Mouse (Mus musculus) liver, embryonic 16.5 days (tissue): ENCODE measurements around the gene Kcnk15. TPM values are rescaled to one million over a fixed set of nuclear protein-coding genes. Genes with fewer than 3 reads are reported as not detected.

ENCODE experiments used
- ATAC-seq: fragments of 200-750 bp; cut with Nextera tagmentation; 2 replicates; pipeline ENCODE4 v1.8.0; 2017; ENCODE audit warnings: low read depth, mild to moderate bottlenecking, moderate number of reproducible peaks, moderate library complexity
- H3K27ac ChIP-seq: fragments of 300-500 bp; sonication (generic); 2 replicates; pipeline ENCODE4 v1.5.1; 2014; ENCODE audit warnings: mild to moderate bottlenecking, low read length
- H3K27me3 ChIP-seq: fragments of 300-500 bp; sonication (generic); 2 replicates; pipeline ENCODE4 v1.6.1; 2014; ENCODE audit warnings: low read depth, low read length, mixed read lengths; ENCODE audit not compliant: control insufficient read depth, insufficient read depth
- H3K36me3 ChIP-seq: fragments of 300-500 bp; sonication (generic); 2 replicates; pipeline ENCODE4 v1.6.1; 2014; ENCODE audit warnings: mild to moderate bottlenecking; ENCODE audit not compliant: control insufficient read depth, insufficient read depth
- H3K4me1 ChIP-seq: fragments of 300-500 bp; sonication (generic); 2 replicates; pipeline ENCODE4 v1.6.1; 2014; ENCODE audit warnings: low read depth, low read length, mixed read lengths; ENCODE audit not compliant: control insufficient read depth
- H3K4me2 ChIP-seq: fragments of 300-500 bp; sonication (generic); 2 replicates; pipeline ENCODE4 v1.6.1; 2014; ENCODE audit warnings: low read depth, low read length, mixed read lengths
- H3K4me3 ChIP-seq: fragments of 300-500 bp; sonication (generic); 2 replicates; pipeline ENCODE4 v1.5.1; 2014; ENCODE audit warnings: low read depth, mild to moderate bottlenecking, low read length
- H3K9ac ChIP-seq: fragments of 300-500 bp; sonication (generic); 2 replicates; pipeline ENCODE4 v1.6.1; 2014; ENCODE audit warnings: low read depth, low read length
- H3K9me3 ChIP-seq: fragments of 300-500 bp; sonication (generic); replicated peaks from 2 replicates; pipeline ENCODE4 v1.6.1; 2016; ENCODE audit warnings: low read length; ENCODE audit not compliant: control insufficient read depth
- WGBS: fragments of 180-500 bp; shearing (Covaris S2); extraction: QIAGEN DNeasy Blood & Tissue Kit; methylation state at CpG from one replicate; pipeline ENCODE4 v1.1.7; 2014; ENCODE audit not compliant: insufficient replicate concordance; 5-methylcytosine and 5-hydroxymethylcytosine counted together
- polyA plus RNA-seq: library from polyadenylated mRNA; unstranded; fragments of >200 nt; fragmentation: Nextera tagmentation; extraction: Ambion mirVana; gene quantifications from 2 replicates; pipeline ENCODE4 v1.2.1, GENCODE M21; 2015

The Kcnk15 gene
- not detected in 2 replicates for polyA plus RNA-seq

DNA sequence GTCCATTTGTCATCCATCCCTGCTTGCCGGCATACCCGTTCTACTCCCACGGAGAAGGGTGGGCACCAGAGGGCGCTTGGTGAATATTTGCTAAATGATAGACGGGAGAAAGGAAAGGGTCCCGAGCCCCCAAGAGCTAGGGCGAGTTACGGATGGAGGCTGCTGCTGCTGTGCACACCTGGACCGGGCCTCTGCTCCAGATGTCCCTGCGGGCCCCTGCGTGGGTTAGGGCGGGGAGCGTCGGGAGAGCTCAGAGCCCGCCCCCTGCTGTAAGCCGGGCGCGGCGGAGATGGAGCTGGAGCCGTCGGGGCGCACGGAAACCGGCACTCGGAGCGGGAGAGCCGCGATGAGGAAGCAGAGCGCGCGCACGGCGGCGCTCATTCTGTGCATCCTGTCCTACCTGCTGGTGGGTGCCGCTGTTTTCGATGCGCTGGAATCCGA lies at the start of gene Kcnk15:
Gene Kcnk15 (plus strand): TSS at position 191 of the 441 bp plus-strand sequence.
- Histone ChIP-seq H3K4me1 (no peaks in the 10 kb centered on the region), H3K36me3 (no peaks in the 10 kb centered on the region), H3K4me3 (no peak within 1 kb of the TSS), H3K9me3 (no peaks in the 10 kb centered on the region), H3K27ac (no peak within 1 kb of the TSS), H3K4me2 (no peak within 1 kb of the TSS), H3K9ac (no peak within 1 kb of the TSS), H3K27me3 (peaks cover 50% of the 10 kb centered on the region)
- 1% methylated on average over 38 of the region's 38 CpGs for WGBS
- no peak for ATAC-seq

DNA sequence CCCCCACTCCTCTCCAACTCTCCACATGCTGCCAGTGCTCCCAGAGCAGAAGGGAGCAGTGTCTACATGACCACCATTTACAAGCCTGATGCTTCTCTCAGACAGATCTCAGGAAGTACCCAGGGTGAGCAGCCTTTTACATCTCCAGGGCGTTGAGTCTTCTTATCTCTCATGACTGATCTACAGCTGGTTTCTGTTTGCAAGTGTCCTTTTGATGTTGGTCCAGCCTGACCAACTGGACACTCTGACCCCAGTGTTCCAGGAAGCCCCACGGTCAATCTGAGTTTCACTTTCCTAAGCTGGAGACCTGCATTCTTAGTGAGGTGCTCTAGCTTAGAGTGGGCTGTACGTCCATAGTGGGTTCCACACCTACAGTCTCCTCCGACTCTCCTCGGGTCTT lies 49.6 kb upstream of the Kcnk15 start:
- no peak overlapping the region for H3K4me2 ChIP-seq
- H3K27me3 ChIP-seq = no peaks in the 10 kb centered on the region
- no peak overlapping the region for H3K4me3 ChIP-seq
- H3K4me1 ChIP-seq = no peaks in the 10 kb centered on the region
- WGBS = 35% methylated on average over 5 of the region's 5 CpGs
- H3K36me3 ChIP-seq = no peaks in the 10 kb centered on the region
- no peak overlapping the region for H3K9ac ChIP-seq
- no peak for ATAC-seq
- H3K9me3 ChIP-seq = no peaks in the 10 kb centered on the region
- H3K27ac ChIP-seq = no peak overlapping the region

DNA sequence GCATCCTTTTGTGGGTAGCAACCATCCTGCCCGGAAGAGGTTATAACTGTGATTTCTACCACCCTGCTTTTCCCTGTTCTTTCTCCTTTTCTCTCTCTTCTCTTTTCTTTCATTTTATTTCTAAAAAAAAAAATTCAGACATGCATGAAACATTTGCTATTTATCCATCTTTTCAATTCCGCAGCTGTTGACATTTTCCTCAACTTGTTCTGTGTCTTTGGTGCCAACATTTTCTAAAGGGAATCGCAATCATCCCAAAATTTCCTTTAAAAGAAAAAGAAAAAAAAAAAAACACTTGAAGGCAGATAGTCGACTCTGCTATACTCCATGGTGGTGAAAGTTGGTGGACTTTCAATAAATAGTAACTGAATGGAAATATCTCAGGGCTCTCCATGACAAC lies 44.3 kb upstream of the Kcnk15 start:
- Histone ChIP-seq H3K4me1 (no peaks in the 10 kb centered on the region), H3K4me2 (no peak overlapping the region), H3K9me3 (no peaks in the 10 kb centered on the region), H3K27ac (no peak overlapping the region), H3K9ac (no peak overlapping the region), H3K27me3 (no peaks in the 10 kb centered on the region), H3K36me3 (no peaks in the 10 kb centered on the region), H3K4me3 (no peak overlapping the region)
- 66% methylated on average over 4 of the region's 4 CpGs for WGBS
- ATAC-seq = no peak

DNA sequence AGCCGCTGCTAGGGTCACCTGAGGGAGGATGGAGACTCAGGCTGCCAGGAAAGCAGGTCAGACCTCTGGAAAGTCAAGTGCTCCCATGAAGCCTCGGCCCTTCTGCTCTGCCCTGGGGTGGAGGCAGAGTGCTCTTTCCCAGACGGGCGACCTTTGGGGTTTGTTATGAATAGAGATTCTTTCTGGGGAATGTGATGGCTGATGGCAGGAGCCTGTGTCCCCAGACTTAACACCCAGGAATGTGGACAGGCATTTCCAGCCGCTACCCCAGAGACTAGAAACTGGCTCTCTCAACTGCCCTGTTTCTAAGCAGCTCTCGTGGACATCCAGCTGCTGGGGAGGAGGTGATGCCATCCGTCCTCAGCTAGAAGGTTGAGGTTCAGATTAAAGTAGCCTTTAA lies 43.7 kb upstream of the Kcnk15 start:
- 47% methylated on average over 7 of the region's 7 CpGs for WGBS
- no peaks in the 10 kb centered on the region for H3K36me3 ChIP-seq
- no peak overlapping the region for H3K4me3 ChIP-seq
- H3K4me2 ChIP-seq = no peak overlapping the region
- no peaks in the 10 kb centered on the region for H3K9me3 ChIP-seq
- ATAC-seq = no peak
- no peak overlapping the region for H3K9ac ChIP-seq
- H3K27me3 ChIP-seq = no peaks in the 10 kb centered on the region
- H3K4me1 ChIP-seq = no peaks in the 10 kb centered on the region
- no peak overlapping the region for H3K27ac ChIP-seq

DNA sequence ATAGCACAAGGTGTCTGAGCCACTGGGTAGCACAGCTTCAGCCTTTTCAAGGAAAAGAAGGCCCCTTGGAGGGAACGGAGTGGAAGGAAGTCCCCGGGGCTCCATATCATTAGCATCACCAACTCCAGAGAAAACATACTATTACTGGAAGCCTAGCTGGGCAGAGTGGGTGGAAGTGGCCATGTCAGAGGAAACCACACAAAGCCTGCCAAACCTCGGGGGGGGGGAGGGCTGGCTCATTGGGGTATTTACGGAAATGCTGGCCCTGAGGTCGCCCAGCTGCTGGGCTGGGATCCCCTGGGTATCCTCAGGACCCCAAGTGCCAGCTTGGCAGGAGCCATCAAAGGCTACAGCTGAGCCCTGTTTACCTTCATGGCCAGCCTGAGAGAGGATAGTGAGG lies 40.4 kb upstream of the Kcnk15 start:
- Histone ChIP-seq H3K27ac (no peak overlapping the region), H3K4me3 (no peak overlapping the region), H3K9ac (no peak overlapping the region), H3K27me3 (no peaks in the 10 kb centered on the region), H3K9me3 (no peaks in the 10 kb centered on the region), H3K4me2 (no peak overlapping the region), H3K4me1 (no peaks in the 10 kb centered on the region), H3K36me3 (no peaks in the 10 kb centered on the region)
- 13% methylated on average over 5 of the region's 5 CpGs for WGBS
- ATAC-seq = no peak

DNA sequence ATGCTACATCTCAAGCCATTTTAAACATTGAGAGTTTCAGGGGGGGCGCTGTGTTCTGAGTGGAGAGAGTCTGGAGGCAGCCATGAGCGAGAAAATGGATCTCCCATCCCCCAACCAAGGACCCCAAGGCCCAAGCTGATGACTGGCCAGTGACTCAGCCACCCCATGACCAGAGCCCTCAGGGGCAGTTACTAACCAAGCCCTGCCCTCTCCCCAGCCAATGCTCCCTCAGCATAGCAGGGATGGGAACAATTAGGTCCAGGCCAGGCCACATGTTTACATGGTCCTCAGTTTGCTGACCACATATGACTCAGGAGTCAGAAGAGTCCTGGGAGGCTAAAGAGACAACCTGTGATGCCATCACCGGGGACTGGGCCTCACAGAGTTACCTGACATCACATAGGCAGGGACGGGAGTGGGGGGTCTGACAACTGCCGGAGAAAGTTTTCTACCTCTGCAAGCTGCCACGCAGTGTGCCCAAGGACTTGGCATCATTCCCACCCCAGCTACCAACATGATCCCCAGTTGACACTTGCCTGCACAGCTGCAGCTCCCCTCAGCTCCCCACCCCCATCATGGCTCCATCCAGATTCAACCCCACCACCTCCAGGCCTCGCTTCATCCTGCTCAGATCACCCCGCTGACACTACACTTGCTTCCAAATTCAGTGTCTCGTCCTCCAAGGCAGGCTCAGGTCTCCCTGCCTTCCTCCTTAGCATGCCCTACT lies 38.5 kb upstream of the Kcnk15 start:
- WGBS = 62% methylated on average over 9 of the region's 9 CpGs
- no peak for ATAC-seq
- no peaks in the 10 kb centered on the region for H3K4me1 ChIP-seq
- no peak overlapping the region for H3K4me2 ChIP-seq
- no peak overlapping the region for H3K27ac ChIP-seq
- no peaks in the 10 kb centered on the region for H3K9me3 ChIP-seq
- H3K9ac ChIP-seq = no peak overlapping the region
- H3K36me3 ChIP-seq = no peaks in the 10 kb centered on the region
- no peak overlapping the region for H3K4me3 ChIP-seq
- H3K27me3 ChIP-seq = no peaks in the 10 kb centered on the region

DNA sequence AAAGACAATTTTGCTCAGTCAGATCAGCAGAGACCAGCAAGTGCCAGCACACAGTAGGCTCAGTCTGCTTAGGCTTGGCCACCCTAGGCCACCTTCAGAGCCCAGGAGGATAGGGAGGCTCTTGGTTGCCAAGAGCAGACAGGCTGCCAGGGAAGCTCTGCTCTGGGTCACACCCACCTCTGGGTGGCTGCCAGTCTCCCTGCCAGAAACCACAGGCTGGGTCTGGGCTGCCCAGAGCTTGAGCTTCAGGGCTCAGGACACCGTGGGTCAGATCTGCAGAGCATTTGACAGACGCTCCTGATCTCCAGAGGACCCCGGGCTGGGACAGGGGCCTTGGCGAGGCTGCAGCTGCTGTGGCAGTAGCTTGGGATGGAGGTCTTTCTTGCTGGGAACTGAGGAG lies 32.8 kb upstream of the Kcnk15 start, which contains the start of gene Ccn5:
Gene Ccn5 (plus strand): TSS at position 255 of the 400 bp plus-strand sequence.
- no peak for ATAC-seq
- no peak within 1 kb of the TSS for H3K4me2 ChIP-seq

DNA sequence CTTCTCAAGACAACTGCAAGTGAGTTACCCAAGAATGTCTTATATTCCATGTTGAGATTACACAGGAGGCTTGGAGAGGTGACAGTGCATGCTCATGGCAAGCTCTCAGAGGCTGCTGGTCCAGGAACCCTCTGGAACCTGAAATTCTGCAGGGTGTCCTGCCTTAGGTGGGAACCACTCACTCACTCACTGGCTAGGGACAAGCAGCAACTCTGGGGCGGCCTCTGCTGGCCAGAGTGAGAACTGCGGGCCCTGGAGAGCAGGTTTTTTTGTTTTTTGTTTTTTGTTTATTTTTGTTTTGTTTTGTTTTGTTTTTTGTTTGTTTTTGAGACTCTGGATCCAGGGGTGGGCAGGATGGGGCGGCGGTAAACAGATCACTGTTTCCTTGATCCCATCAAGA lies 30.2 kb upstream of the Kcnk15 start:
- Histone ChIP-seq H3K9me3 (no peaks in the 10 kb centered on the region), H3K36me3 (no peaks in the 10 kb centered on the region), H3K27ac (no peak overlapping the region), H3K4me2 (no peak overlapping the region), H3K27me3 (no peaks in the 10 kb centered on the region), H3K4me1 (no peaks in the 10 kb centered on the region), H3K4me3 (no peak overlapping the region), H3K9ac (no peak overlapping the region)
- WGBS = 3% methylated on average over 4 of the region's 4 CpGs
- ATAC-seq = no peak

More for the DNA sequence above, 32.8 kb upstream of the Kcnk15 start, which contains the start of gene Ccn5:
- Histone ChIP-seq H3K9ac (no peak within 1 kb of the TSS), H3K27ac (no peak within 1 kb of the TSS), H3K27me3 (no peaks in the 10 kb centered on the region), H3K4me3 (no peak within 1 kb of the TSS), H3K4me1 (no peaks in the 10 kb centered on the region), H3K9me3 (no peaks in the 10 kb centered on the region), H3K36me3 (no peaks in the 10 kb centered on the region)
- 32% methylated on average over 4 of the region's 4 CpGs for WGBS

DNA sequence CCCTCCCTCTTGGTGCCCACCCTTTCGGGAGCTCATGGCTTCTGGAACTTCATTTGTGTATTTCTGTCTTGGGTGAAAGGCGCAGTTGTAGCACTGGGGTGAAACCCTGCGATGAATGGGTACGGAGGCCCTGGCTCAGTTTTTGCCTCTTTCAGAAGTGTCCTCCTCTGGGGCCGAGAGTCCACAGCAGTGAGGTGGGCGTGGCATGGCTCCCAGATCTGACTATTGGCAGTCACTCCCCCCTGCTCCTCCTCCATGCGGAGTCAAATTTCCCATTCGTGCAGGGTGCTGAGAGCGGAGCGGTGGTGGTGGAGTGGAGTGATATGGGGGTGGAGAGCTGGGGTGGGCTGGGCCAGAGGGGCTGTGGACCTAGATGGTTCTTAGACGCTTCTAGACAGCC lies 29.7 kb upstream of the Kcnk15 start:
- no peak overlapping the region for H3K9ac ChIP-seq

More for the DNA sequence above, 29.7 kb upstream of the Kcnk15 start:
- Histone ChIP-seq H3K4me2 (no peak overlapping the region), H3K27ac (no peak overlapping the region), H3K4me3 (no peak overlapping the region), H3K36me3 (no peaks in the 10 kb centered on the region), H3K4me1 (no peaks in the 10 kb centered on the region), H3K27me3 (no peaks in the 10 kb centered on the region), H3K9me3 (no peaks in the 10 kb centered on the region)
- peak; percentile 79 for ATAC-seq
- 40% methylated on average over 11 of the region's 11 CpGs for WGBS
